ENCODE assay signal across 19 mouse cellular contexts in the genomic region with DNA sequence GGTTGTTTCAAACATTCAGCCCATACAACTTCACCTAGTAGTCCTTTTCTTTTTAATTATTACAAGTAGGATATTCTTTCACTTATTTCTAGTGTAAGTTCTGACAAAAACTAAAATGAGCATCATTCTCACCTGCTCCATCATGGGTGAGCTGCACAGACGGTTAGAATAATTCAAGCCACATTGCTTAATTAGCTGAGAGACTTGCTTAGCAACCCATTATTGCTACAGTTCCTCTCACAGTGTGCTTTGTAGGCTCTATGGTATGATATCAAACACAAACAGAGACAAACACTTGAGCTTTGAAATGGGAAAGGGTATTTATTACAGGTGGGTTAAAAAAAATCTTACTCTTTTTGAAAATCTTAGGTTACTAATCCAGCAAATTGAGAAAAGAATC. TPM values are rescaled to one million over a fixed set of nuclear protein-coding genes. Genes with fewer than 3 reads are reported as not detected.
"Had no signal": no experiment of that assay in that cellular context is flagged by ENCODE, and none has a peak within 500 bp of the region (broad histone marks: within the 10 kb centered on the region; RNA-seq: fewer than 3 reads in every experiment).

No protein-coding gene starts in this region.

- H3K4me2 ChIP-seq: lung, embryonic 15.5 days; midbrain, embryonic 11.5 days; neural tube, embryonic 13.5 days; neural tube, embryonic 15.5 days; stomach, embryonic 15.5 days had no signal

- H3K4me3 ChIP-seq: lung, embryonic 15.5 days; megakaryocyte, embryonic 14.5 days; myocyte; neural tube, embryonic 13.5 days; neural tube, embryonic 15.5 days; stomach, embryonic 15.5 days had no signal

- DNase-seq: lung, adult 2 months; lung, postnatal 14 days; lung, postnatal 36 days; midbrain, embryonic 14.5 days; right cerebral cortex, postnatal 14 days; thymus, adult 2 months; thymus, postnatal 25 days; thymus, postnatal 4 days had no signal

- ATAC-seq: lung, postnatal 0 days; midbrain, embryonic 16.5 days had no signal

- H3K36me3 ChIP-seq: lung, embryonic 15.5 days; neural tube, embryonic 13.5 days; neural tube, embryonic 15.5 days; stomach, embryonic 15.5 days had no signal

- H3K4me1 ChIP-seq: lung, embryonic 15.5 days; megakaryocyte, embryonic 14.5 days; stomach, embryonic 15.5 days had no signal

- H3K27me3 ChIP-seq: lung, embryonic 15.5 days; megakaryocyte, embryonic 14.5 days; neural tube, embryonic 13.5 days; neural tube, embryonic 15.5 days; stomach, embryonic 15.5 days had no signal

- H3K27ac ChIP-seq: lung, embryonic 15.5 days; macrophage; neural tube, embryonic 13.5 days; neural tube, embryonic 15.5 days; stomach, embryonic 15.5 days; stomach, postnatal 0 days had no signal

- H3K9me3 ChIP-seq: lung, embryonic 15.5 days; megakaryocyte, embryonic 14.5 days; neural tube, embryonic 13.5 days; neural tube, embryonic 15.5 days; stomach, embryonic 15.5 days had no signal

- H3K9ac ChIP-seq: lung, embryonic 15.5 days; neural tube, embryonic 13.5 days; neural tube, embryonic 15.5 days; stomach, embryonic 15.5 days had no signal

RNA-seq across cellular contexts. Expression of gene Klhl32, which starts 49.0 kb away (rescaled TPM):
- polyA plus RNA-seq: macrophage had no signal
